Mouse (Mus musculus): ENCODE data around the gene Car3. TPM values are rescaled to one million over a fixed set of nuclear protein-coding genes. Genes with fewer than 3 reads are reported as not detected.
A peak's percentile ranks its signal among the peaks of the same experiment; 100 is the strongest.

Car3 gene
- polyA plus RNA-seq, 1 experiment from 2014 or later, result 39.0 TPM

DNA sequence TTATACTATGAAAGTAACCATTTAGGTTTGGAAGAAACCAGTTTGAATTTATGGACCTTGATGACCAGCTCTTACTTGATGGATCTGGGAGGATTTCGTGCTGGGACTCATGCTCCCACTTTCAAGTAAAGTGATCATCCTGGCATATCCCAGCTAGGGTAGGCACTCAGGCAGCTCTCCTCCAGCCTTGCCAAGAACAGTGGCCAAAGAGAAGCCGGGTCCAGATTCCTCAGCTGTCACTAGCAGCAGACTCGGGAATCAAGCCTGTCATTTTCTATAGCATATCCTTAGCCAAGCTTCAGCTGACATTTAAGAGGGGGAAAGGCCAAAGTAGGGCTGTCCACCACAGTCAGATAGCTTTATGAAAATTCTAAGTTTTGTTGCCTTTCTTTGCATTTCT lies 3.0 kb upstream of the Car3 start:
- no peak overlapping the region for H3K4me3 ChIP-seq (ENCODE audit: low read depth, low read length)
- H3K9ac ChIP-seq (replicated peaks), result no peak overlapping the region
- H3K27me3 ChIP-seq (ENCODE audit: insufficient read depth, low read length), result no peaks in the 10 kb centered on the region
- ATAC-seq, result no peak
- DNase-seq, result no peak
- TF ChIP-seq CTCF (IDR thresholded peaks at IDR 0.05; ENCODE audit: low read depth) (no peak), EP300 (IDR thresholded peaks at IDR 0.05; ENCODE audit: low read depth) (no peak)
- no peak overlapping the region for H3K4me2 ChIP-seq (ENCODE audit: low read depth, low read length)
- WGBS (ENCODE audit: insufficient replicate concordance), result 75% methylated on average over 3 of the region's 3 CpGs
- no peak overlapping the region for H3K27ac ChIP-seq (ENCODE audit: low read depth)
- no peaks in the 10 kb centered on the region for H3K36me3 ChIP-seq (replicated peaks; ENCODE audit: insufficient read depth, low read length)
- H3K4me1 ChIP-seq (ENCODE audit: insufficient read depth), result 0 out of 2 replicates have a peak, but pooled peaks cover 6% of the 10 kb centered on the region
- H3K9me3 ChIP-seq (ENCODE audit: low read length), result no peaks in the 10 kb centered on the region

DNA sequence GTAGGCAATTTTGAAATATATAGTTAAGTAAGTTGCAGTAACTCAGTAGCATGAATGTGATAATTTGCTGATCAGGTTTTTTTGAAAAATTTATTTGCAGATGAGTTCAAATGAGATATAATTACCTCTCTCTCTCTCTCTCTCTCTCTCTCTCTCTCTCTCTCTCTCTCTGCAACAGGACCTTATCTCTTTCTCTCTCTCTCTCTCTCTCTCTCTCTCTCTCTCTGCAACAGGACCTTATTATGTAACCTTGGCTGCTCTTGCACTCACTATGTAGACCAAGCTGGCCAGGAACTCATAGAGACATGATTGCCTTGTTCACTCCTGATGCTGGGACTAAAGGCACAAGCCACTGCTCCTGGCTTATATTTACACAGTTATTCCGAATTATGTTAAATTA lies 2.1 kb upstream of the Car3 start:
- DNase-seq (no peak), ATAC-seq (no peak)
- H3K9me3 ChIP-seq (ENCODE audit: low read length), result no peaks in the 10 kb centered on the region
- H3K4me1 ChIP-seq (ENCODE audit: insufficient read depth), result 0 out of 2 replicates have a peak, but pooled peaks cover 6% of the 10 kb centered on the region
- no peak for TF ChIP-seq EP300 (IDR thresholded peaks at IDR 0.05; ENCODE audit: low read depth)
- no peak for TF ChIP-seq CTCF (IDR thresholded peaks at IDR 0.05; ENCODE audit: low read depth)
- 60% methylated on average over 1 of the region's 1 CpGs for WGBS (ENCODE audit: insufficient replicate concordance)
- no peak overlapping the region for H3K4me3 ChIP-seq (ENCODE audit: low read depth, low read length)
- no peak overlapping the region for H3K4me2 ChIP-seq (ENCODE audit: low read depth, low read length)
- no peaks in the 10 kb centered on the region for H3K36me3 ChIP-seq (replicated peaks; ENCODE audit: insufficient read depth, low read length)
- no peaks in the 10 kb centered on the region for H3K27me3 ChIP-seq (ENCODE audit: insufficient read depth, low read length)
- H3K9ac ChIP-seq (replicated peaks), result no peak overlapping the region
- no peak overlapping the region for H3K27ac ChIP-seq (ENCODE audit: low read depth)

DNA sequence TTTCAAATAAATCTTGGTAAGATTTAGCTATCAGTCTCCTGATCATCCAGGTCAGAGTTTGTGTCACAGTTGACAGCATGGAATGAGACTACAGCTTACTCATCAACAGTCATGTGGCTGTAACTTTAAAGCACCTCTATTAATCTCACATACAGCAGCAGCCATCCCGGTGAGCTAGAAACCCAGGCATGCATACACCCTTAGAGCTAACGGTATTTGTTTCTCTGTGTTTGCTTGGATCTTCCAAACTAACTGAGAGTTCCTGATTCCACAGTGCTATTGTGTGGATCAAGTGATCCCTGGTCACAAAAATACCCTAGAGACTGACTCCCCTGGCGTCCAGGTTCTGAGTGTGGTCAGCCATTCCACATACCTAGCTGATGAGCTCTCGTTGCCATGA lies 1.5 kb upstream of the Car3 start:
- Histone ChIP-seq H3K4me1 (ENCODE audit: insufficient read depth) (0 out of 2 replicates have a peak, but pooled peaks cover 6% of the 10 kb centered on the region), H3K4me3 (ENCODE audit: low read depth, low read length) (no peak overlapping the region), H3K4me2 (ENCODE audit: low read depth, low read length) (no peak overlapping the region), H3K27ac (ENCODE audit: low read depth) (no peak overlapping the region), H3K36me3 (replicated peaks; ENCODE audit: insufficient read depth, low read length) (no peaks in the 10 kb centered on the region), H3K9ac (replicated peaks) (no peak overlapping the region), H3K9me3 (ENCODE audit: low read length) (no peaks in the 10 kb centered on the region), H3K27me3 (ENCODE audit: insufficient read depth, low read length) (no peaks in the 10 kb centered on the region)
- DNase-seq (no peak), ATAC-seq (no peak)
- TF ChIP-seq CTCF (IDR thresholded peaks at IDR 0.05; ENCODE audit: low read depth) (no peak), EP300 (IDR thresholded peaks at IDR 0.05; ENCODE audit: low read depth) (no peak)
- 55% methylated on average over 4 of the region's 4 CpGs for WGBS (ENCODE audit: insufficient replicate concordance)

DNA sequence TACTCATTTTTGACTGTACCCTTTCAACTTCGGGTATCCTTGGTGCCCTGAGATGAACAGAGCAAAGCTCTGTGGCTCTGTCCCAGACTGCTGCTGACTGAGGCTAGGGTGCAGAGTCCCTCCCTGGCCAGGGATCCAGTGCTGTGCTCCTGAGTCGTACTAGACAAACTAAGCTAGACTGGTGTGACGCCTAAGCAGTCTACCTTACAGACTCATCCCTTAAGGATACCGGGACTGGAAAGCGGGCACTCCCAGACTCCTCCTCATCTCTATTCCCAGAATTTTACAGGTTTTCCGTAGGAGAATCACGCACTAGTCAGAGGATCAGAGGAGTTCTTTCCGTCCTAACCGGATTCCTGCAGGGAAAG lies 674 bp upstream of the Car3 start:
- Histone ChIP-seq H3K9me3 (ENCODE audit: low read length) (no peaks in the 10 kb centered on the region), H3K36me3 (replicated peaks; ENCODE audit: insufficient read depth, low read length) (no peaks in the 10 kb centered on the region), H3K9ac (replicated peaks) (peak overlapping the region; percentile 42), H3K4me3 (ENCODE audit: low read depth, low read length) (peak overlapping the region; percentile 45), H3K27me3 (ENCODE audit: insufficient read depth, low read length) (no peaks in the 10 kb centered on the region), H3K4me2 (ENCODE audit: low read depth, low read length) (peak overlapping the region; percentile 81), H3K27ac (ENCODE audit: low read depth) (no peak overlapping the region), H3K4me1 (ENCODE audit: insufficient read depth) (0 out of 2 replicates have a peak, but pooled peaks cover 6% of the 10 kb centered on the region)
- TF ChIP-seq CTCF (IDR thresholded peaks at IDR 0.05; ENCODE audit: low read depth), result no peak
- TF ChIP-seq EP300 (IDR thresholded peaks at IDR 0.05; ENCODE audit: low read depth), result no peak
- ATAC-seq (0 out of 2 replicates have a peak, but pooled peaks have one; percentile 32), DNase-seq (no peak)
- 2% methylated on average over 9 of the region's 9 CpGs for WGBS (ENCODE audit: insufficient replicate concordance)

DNA sequence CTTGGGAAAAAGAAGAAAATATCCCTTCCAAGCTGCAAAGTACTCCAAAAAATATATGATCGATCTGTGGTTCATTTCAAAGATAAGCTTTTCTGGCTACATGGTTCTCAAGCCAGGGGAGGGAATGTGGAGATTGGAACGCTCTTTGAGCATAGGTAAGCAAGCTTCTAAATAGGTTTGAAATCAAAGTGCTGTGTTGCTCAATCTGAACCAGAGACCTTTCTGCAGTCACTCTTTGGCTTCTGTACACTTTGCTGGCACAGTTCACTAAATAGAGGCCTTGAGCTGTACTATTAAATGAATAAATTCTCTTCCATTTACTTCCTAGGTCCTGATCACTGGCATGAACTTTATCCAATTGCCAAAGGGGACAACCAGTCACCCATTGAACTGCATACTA lies 610 bp downstream of the Car3 start:
- Histone ChIP-seq H3K4me1 (ENCODE audit: insufficient read depth) (0 out of 2 replicates have a peak, but pooled peaks cover 6% of the 10 kb centered on the region), H3K27ac (ENCODE audit: low read depth) (peak overlapping the region; percentile 39; the same call in 1 of the 2 replicates), H3K4me2 (ENCODE audit: low read depth, low read length) (peak overlapping the region; percentile 81), H3K9ac (replicated peaks) (no peak overlapping the region), H3K4me3 (ENCODE audit: low read depth, low read length) (peak overlapping the region; percentile 45), H3K36me3 (replicated peaks; ENCODE audit: insufficient read depth, low read length) (no peaks in the 10 kb centered on the region), H3K9me3 (ENCODE audit: low read length) (no peaks in the 10 kb centered on the region), H3K27me3 (ENCODE audit: insufficient read depth, low read length) (no peaks in the 10 kb centered on the region)
- DNase-seq, result no peak
- WGBS (ENCODE audit: insufficient replicate concordance), result 59% methylated on average over 2 of the region's 2 CpGs
- TF ChIP-seq CTCF (IDR thresholded peaks at IDR 0.05; ENCODE audit: low read depth) (no peak), EP300 (IDR thresholded peaks at IDR 0.05; ENCODE audit: low read depth) (no peak)
- peak; percentile 74 for ATAC-seq

DNA sequence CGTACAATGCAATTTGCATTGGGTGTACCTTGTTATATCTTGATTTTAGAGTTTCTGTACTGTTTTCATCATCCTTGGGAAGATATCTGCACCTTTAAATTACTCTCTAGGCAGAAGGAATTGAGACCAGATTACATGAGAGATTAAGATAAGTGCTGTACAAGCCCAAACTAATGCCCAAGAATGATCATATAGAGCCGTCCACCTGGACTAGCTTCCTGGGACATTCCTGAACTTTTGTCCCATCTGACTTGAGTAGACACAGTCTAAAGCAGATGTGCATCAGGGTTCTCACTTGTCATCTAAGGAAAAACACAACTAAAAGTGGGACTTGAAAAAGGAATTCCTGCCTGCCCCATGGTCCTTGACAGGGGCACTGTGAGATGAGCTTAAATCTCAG lies 2.6 kb downstream of the Car3 start:
- no peaks in the 10 kb centered on the region for H3K27me3 ChIP-seq (ENCODE audit: insufficient read depth, low read length)
- H3K4me3 ChIP-seq (ENCODE audit: low read depth, low read length), result no peak overlapping the region
- H3K36me3 ChIP-seq (replicated peaks; ENCODE audit: insufficient read depth, low read length), result no peaks in the 10 kb centered on the region
- 54% methylated on average over 2 of the region's 2 CpGs for WGBS (ENCODE audit: insufficient replicate concordance)
- no peak for TF ChIP-seq CTCF (IDR thresholded peaks at IDR 0.05; ENCODE audit: low read depth)
- ATAC-seq (no peak), DNase-seq (no peak)
- no peaks in the 10 kb centered on the region for H3K9me3 ChIP-seq (ENCODE audit: low read length)
- no peak overlapping the region for H3K9ac ChIP-seq (replicated peaks)
- H3K27ac ChIP-seq (ENCODE audit: low read depth), result no peak overlapping the region
- no peak overlapping the region for H3K4me2 ChIP-seq (ENCODE audit: low read depth, low read length)
- H3K4me1 ChIP-seq (ENCODE audit: insufficient read depth), result peaks cover 12% of the 10 kb centered on the region

DNA sequence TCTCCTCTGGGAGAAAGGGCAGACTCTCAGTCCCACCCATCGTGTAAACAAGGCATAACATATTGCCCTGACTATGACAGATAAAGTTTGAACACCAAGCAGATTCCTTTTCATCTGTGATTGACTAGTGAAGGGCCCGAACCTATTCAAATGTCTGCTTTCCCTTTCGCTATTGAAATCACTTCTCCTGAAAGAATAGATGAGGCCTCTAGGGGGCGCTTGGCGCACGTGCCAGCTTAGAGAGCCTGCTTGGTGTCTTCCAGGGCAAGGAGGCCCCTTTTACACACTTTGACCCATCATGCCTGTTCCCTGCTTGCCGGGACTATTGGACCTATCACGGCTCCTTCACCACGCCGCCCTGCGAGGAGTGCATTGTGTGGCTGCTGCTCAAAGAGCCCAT lies 6.5 kb downstream of the Car3 start:
- ATAC-seq, result peak; percentile 73
- H3K4me1 ChIP-seq (ENCODE audit: insufficient read depth), result peaks cover 6% of the 10 kb centered on the region
- no peaks in the 10 kb centered on the region for H3K36me3 ChIP-seq (replicated peaks; ENCODE audit: insufficient read depth, low read length)
- 23% methylated on average over 11 of the region's 11 CpGs for WGBS (ENCODE audit: insufficient replicate concordance)
- TF ChIP-seq EP300 (IDR thresholded peaks at IDR 0.05; ENCODE audit: low read depth) (no peak), CTCF (IDR thresholded peaks at IDR 0.05; ENCODE audit: low read depth) (peak; percentile 94)
- H3K4me2 ChIP-seq (ENCODE audit: low read depth, low read length), result peak overlapping the region; percentile 72
- H3K9ac ChIP-seq (replicated peaks), result peak overlapping the region; percentile 52; the same call in 1 of the 2 replicates
- H3K27ac ChIP-seq (ENCODE audit: low read depth), result no peak overlapping the region
- no peaks in the 10 kb centered on the region for H3K9me3 ChIP-seq (ENCODE audit: low read length)
- peak overlapping the region; percentile 42 for H3K4me3 ChIP-seq (ENCODE audit: low read depth, low read length)
- H3K27me3 ChIP-seq (ENCODE audit: insufficient read depth, low read length), result no peaks in the 10 kb centered on the region
- DNase-seq, result peak; percentile 85

All from liver, postnatal 0 days (tissue).